9 mouse cellular contexts compared by ENCODE assay signal in the genomic region with DNA sequence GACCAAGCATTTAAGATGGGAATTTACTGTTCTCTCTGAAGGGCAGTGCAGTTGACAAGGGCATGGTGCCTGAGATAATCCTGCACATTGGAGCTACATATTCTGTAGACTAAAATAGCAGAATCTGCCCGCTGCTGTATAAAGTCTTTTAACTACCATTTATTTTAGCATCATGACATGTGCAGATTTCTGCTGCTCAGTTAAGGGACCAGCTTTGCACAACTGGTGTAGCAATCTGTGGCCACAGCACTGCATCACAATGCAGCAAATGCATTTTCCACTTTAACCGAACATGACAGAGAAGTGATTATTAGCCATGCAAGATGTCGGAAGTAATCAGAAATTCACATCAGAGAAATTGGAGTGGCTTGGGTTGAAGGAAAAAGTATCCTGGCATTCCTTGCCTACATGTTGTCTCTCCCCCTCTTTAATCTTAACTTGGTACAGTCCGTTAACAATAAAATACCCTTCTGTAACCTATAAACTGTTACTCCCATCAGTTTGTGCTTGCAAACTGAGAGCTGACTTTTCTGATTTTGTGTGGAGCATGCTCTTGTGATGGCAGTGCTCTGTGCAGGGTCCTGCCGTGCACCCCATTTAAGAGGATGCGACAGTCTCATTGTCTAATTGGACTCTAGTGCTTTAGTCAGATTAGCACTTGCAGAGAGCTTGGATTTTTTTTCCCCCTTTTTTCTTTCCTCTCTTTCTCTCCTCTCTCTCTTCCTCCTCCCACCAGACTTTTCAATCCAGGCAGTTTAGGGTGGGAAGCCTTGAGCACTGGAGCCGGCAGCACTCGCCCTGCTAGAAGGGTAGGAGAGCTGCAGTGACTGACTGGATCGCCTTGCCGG. TPM values are rescaled to one million over a fixed set of nuclear protein-coding genes. Genes with fewer than 3 reads are reported as not detected.
DNase-seq lines count a peak whose midpoint lies in the region; ATAC-seq and TF ChIP-seq lines count a peak whose summit lies in the region.
"Had no signal": no experiment of that assay in that cellular context is flagged by ENCODE, and none has a peak within 500 bp of the region (broad histone marks: within the 10 kb centered on the region; RNA-seq: fewer than 3 reads in every experiment).

No protein-coding gene starts in this region.

- H3K9me3 ChIP-seq in liver, postnatal 0 days (ENCODE audit: low read length): no peaks in the 10 kb centered on the region

- intact Hi-C loops in heart, postnatal 10 days (cut with DNase I): no loop called here
- intact Hi-C loops in left cerebral cortex, postnatal 25 days (cut with DNase I): loop anchor here (5.0 kb wide), 1 partner anchor 39 kb away; no protein-coding TSS in a partner anchor
- intact Hi-C loops in gastrocnemius, postnatal 36 days (cut with DNase I): no loop called here

- no peaks in the 10 kb centered on the region for H3K36me3 ChIP-seq in liver, postnatal 0 days (replicated peaks; ENCODE audit: insufficient read depth, low read length)

- no peak for TF ChIP-seq EP300 in liver, postnatal 0 days (IDR thresholded peaks at IDR 0.05; ENCODE audit: low read depth)

- no peak for TF ChIP-seq CTCF in liver, postnatal 0 days (IDR thresholded peaks at IDR 0.05; ENCODE audit: low read depth)

- no peak overlapping the region for H3K27ac ChIP-seq in liver, postnatal 0 days (ENCODE audit: low read depth)
- H3K27ac ChIP-seq: macrophage had no signal

- H3K4me2 ChIP-seq in liver, postnatal 0 days (ENCODE audit: low read depth, low read length): no peak overlapping the region

- no peak overlapping the region for H3K4me3 ChIP-seq in liver, postnatal 0 days (ENCODE audit: low read depth, low read length)

- 80% methylated on average over 10 of the region's 10 CpGs for WGBS in liver, postnatal 0 days (ENCODE audit: insufficient replicate concordance)

- no peak for ATAC-seq in liver, postnatal 0 days
- ATAC-seq in megakaryocyte progenitor cell, adult 5-6 weeks (replicated peaks; ENCODE audit: poor library complexity): no peak

- H3K27me3 ChIP-seq in liver, postnatal 0 days (ENCODE audit: insufficient read depth, low read length): no peaks in the 10 kb centered on the region

- peak; percentile 12 for DNase-seq in R1 (ENCODE audit: low read depth, low spot score)
- DNase-seq in brain, embryonic 18.5 days (ENCODE audit: low read depth, low spot score): peak; percentile 51
- DNase-seq in heart, postnatal 10 days: peak; percentile 31 to 35
- peak; percentile 55 to 78 for DNase-seq in left cerebral cortex, postnatal 25 days (ENCODE audit: low spot score in 2 of 2)
- DNase-seq in right cerebral cortex, postnatal 10 days (ENCODE audit: low spot score in 2 of 2): peak; percentile 69 to 73
- no peak for DNase-seq in gastrocnemius, postnatal 36 days
- DNase-seq in liver, postnatal 0 days: no peak

- H3K4me1 ChIP-seq in liver, postnatal 0 days (ENCODE audit: insufficient read depth): no peaks in the 10 kb centered on the region; the same call in 1 of the 2 replicates

- no peak overlapping the region for H3K9ac ChIP-seq in liver, postnatal 0 days (replicated peaks)

RNA-seq across cellular contexts. Expression of a gene that starts 52.2 kb away (rescaled TPM):
- total RNA-seq in heart, postnatal 10 days (2021): 10 to 100 TPM; 27.6 to 28.3 TPM
- total RNA-seq in left cerebral cortex, postnatal 25 days (2021): 10 to 100 TPM; 40.7 to 62.8 TPM
- 1 to 10 TPM; 8.7 to 9.7 TPM for total RNA-seq in gastrocnemius, postnatal 36 days (2021)
- 13.4 and 18.2 TPM in 2 replicates for polyA plus RNA-seq in liver, postnatal 0 days (2015; fragmentation: Nextera tagmentation; extraction: Ambion mirVana)
- 26.7 and 32.4 TPM in 2 replicates for total RNA-seq in megakaryocyte progenitor cell, adult 5-6 weeks (2015)
- total RNA-seq in megakaryocyte progenitor cell, adult 5-6 weeks (2017): 36.3 and 46.1 TPM in 2 replicates

Comparison
In these comparisons a context has a peak if more than half of its experiments do, and no peak if none do; other contexts are left out.
1. DNase-seq: peak in R1 (single experiment), brain, embryonic 18.5 days (single experiment), heart, postnatal 10 days (2 of 2), left cerebral cortex, postnatal 25 days (2 of 2) and right cerebral cortex, postnatal 10 days (2 of 2); none in gastrocnemius, postnatal 36 days (0 of 2) and liver, postnatal 0 days (single experiment).